Mouse (Mus musculus) adrenal gland, postnatal 25 days (tissue): ENCODE measurements around the gene Ifit1bl1. TPM values are rescaled to one million over a fixed set of nuclear protein-coding genes. Genes with fewer than 3 reads are reported as not detected.
"Not testable (repeated sequence)": the region's sequence is repeated elsewhere in the genome, so short reads cannot be mapped to it uniquely, and the experiment has no call there.

Source experiments
- DNase-seq: peaks from one replicate; pipeline ENCODE4 v3.0.0; 2021; ENCODE audit warnings: mixed read lengths
- total RNA-seq: library from RNA; stranded (reverse); gene quantifications from 2 replicates; pipeline ENCODE4 v1.2.3, GENCODE M21; 2021

Gene Ifit1bl1
- total RNA-seq, 1 experiment from 2014 or later, result 0.82 TPM

DNA sequence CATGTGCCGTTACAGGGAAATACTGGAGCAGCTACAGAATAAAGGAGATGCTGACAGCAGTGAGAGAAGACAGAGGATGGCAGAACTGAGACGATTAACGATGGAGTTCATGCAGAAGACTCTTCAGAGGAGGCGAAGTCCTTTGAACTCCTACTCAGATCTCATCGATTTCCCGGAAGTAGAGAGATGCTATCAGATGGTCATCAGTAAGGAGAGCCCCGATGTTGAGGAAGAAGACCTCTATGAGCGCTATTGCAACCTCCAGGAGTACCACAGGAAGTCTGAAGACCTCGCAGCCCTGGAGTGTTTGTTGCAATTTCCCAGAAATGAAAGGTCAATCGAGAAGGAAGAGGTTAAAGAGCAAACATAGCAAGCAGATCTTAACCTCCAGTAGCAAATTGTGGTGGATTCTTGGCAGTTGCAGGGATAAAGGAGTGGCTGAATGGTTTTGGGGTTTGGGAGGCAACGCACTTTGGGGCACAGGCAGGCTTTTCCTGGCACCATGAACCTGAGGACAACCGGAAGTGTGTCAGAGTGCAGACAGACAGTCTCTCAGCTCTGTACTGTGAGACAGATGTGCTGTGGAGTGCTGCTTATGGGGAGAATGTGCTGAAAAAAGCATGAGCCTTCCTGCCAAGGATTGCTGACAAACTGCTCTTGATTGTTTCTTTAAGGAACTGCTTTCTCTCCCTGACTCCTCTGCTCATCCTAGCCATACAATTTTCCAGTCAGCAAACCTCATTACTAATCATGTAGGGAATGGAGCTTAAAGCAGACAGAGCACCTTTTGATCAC lies 13.7 kb downstream of the Ifit1bl1 start:
- not testable (repeated sequence) for DNase-seq

DNA sequence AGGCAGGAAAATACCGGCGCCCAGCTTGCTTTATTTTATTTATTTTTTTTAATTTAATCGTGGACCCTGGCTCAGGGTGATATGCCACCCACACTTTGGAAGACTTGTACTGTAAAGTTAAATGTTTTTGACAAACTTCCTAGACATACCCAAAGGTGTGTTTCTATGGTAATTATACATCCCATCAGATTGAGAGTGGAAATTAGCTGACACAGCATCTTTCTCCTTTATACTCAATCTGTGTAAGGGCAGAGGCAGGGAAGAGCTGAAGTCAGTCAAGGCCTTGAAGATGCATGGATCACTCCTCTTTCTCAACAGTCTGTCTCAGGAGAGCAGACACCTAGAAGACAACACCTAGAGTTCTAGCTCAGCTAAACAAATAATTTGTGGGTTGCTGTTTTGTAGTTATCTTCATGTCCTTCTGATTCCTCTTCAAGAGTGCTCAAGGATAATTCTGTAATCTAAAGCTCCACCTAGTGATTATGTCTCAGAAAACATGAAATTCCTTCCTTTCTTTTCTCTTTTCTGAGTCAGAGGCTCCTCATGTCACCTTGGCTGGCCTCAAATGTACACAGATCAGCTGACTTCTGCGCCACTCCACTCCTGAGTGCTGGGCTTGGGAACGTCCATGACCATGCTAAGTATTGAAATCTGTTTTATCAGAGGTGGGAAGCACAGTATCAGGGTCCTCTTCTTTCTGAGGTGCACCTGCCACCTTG lies 15.9 kb downstream of the Ifit1bl1 start:
- not testable (repeated sequence) for DNase-seq

DNA sequence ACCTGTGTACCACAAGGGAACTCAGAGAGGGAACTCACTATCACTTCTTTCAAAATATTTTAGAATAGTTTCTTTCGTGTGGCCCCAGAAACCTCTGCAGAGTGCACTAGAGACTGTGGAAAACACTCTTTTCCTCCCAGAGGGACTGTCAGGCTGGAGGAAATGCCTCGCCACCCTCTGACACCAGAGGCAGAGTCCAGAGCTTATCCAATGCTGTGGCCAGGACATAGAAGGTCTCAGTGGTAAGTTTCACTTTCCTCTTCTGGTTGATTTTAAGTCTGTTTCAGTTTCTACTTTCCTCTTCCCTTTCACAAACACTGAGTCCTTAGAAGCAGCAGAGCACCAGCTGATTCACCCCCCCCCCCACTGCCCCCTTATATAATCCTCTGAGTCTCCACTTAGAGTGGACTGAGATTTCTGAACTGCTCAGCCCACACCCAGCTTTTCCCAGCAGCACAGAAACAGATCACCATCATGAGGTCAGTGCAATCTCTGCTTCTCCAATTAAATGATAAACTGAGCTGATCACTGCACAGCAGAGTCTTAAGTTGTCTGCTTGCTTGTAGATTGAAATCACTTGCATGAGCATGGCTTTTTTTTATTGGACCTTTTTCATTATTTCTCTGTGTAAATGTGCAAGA lies 18.5 kb downstream of the Ifit1bl1 start, which contains the start of gene Ifit3:
Gene Ifit3, plus strand, starts transcription at position 406 of the 641 bp plus-strand sequence.
- DNase-seq, result not testable (repeated sequence)

DNA sequence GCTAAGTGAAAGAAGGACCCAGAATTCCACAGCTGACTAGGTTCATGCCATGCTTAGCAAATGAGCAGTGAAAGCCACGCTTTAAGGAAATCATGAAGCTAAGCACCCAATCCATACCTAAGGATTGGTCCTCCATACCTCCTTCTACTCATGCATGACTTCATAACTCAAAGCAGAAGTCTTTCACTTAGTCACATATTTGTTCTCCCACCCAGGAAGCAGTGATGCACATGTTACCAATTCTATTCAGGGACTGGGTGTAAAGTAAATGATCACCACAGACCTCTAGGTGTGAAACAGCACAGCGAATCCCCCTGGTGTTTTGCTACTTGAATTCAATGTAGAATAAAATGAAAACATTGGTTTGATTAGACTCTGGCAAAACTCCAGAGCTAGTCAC lies 19.1 kb downstream of the Ifit1bl1 start:
- DNase-seq, result not testable (repeated sequence)

DNA sequence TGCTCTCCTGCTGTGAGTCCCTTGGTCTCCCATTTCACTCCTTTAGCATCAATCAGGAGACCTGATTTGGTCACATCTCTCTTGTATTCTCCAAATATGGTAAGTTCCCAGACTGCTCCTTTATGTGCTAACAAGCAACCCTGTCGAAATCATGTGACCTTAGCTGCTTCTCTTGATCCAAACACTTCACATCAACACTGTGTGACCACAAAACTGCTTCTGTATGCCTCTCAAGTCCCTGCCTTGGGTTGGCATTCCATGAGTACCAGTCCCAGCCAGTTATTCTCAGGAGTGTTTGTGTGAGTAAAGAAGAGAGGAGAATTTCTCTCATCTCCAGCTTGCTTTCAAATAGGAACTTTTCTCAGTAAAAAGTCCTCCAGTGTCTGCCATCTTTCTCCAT lies 24.6 kb downstream of the Ifit1bl1 start:
- no peak for DNase-seq

DNA sequence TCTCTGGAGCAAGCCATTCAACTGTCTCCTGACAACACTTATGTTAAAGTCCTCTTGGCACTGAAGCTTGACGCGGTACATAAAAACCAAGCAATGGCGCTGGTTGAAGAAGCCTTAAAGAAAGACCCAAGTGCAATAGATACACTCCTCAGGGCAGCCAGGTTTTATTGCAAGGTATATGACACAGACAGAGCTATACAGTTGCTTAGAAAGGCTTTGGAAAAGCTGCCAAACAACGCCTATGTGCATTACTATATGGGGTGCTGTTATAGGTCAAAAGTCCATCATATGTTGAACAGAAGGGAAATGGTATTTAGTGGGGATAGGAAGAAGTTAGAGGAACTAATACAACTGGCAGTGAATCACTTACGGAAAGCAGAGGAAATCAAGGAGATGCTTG lies 28.1 kb downstream of the Ifit1bl1 start:
- no peak for DNase-seq

DNA sequence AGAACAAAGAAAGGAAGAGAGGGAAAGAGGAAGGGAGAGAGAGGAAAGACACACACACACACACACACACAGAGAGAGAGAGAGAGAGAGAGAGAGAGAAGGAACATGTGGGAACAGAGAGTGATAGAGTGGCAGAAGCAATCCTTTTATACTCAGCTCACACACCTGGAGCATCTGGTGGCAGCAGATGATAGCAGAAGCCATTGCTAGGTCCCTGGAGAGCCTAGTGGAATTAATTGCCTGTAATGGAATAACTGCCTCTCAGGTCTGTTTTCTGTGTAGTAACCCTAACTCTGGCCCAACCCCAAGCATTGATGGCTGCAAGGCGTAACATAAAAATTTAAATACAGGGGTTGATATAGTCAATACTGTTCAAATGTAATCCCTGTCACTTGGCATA lies 30.7 kb downstream of the Ifit1bl1 start:
- DNase-seq, result no peak

DNA sequence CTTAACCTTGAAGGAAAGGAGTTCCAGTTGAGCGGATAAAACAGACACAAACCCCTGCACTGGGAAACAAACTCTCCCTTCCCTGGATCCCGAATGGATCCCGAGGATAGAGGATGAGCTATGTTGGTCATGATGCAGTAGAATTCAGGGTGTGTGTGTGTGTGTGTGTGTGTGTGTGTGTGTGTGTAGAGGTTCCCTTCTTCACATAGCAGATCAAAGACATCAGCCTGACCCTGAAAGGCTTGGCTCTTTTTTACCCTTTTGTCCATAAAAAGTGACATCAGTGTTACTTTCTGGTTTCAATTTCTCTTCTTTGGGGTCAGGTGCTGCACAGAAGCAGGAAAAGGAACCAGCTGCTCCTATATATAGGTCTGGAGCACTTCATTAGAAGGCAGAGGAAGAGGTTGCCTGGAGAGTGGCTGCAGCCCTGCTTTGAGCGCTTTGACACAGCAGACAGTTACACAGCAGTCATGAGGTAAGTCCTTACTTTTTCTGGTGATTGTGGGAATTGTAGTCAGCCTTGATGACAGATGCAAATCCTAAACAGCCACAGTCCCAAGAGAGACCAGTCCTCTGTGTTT lies 31.8 kb downstream of the Ifit1bl1 start:
- no peak for DNase-seq

DNA sequence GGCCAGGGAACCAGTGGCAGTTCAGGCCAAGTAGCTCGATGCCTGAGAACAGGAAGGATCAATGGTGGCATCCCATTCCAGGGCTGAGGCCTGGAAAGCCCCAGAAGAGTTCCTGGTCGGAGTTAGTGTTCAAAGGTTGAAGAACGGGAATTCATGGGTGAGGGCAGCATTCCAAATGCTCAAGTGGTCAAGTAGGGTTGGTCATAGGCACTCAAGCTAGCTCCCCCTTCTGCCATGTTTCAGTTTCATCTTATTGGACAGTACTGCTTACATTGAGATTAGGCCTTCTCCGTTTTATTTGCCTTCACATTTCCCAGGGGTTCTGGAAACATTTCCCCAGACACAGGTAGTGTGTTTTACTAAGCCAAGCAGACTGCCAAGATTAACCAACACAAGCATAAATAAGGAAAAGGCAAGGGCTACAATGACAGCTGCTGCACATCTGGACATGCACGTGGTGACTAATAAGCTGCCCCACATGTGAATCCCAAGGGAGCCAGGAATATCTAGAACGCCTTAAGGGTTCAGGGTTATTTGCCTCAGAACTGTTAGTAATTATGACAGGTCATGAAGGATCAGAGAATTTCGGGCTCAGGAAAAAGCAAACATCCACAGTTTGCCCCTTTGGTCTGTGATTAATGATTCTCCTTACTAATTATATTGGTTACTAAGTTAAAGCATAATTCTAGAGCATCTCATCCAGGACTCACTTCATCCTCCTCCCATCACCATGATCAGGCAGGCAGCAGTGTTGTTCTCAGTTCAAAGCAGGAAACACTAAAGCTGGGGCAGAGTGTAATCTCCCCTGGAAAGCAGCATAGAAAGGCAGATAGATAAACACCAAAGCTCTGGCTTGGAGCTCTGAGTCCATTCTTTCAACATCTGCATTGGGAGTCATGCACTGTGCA lies 32.5 kb downstream of the Ifit1bl1 start:
- DNase-seq, result no peak

DNA sequence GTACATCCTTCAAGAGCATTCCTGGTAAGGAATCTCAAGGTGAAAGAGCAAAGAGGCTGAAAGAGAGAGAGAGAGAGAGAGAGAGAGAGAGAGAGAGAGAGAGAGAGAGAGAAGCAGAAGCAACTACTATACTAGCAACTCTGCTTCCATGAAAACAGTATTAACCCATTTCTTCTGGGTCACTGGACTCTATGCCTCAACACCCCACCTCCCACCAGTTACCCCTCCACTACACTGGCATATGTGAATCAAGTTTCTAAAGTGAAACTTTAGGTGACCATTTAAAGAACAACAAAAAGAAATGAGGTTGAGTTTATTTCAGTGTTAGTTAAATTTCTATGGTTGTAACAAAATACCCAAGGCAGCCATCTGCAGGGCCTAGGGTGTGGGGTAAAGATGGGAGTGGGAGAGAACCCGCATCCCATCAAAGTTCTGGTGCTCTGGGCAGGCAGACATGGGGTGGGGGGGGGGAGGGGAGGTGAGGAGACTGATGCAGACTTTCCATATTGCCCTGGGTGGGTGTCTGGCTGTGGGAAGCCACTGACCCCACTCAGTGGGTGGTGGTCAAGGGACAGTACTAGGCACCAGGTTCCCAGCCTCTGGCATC lies 35.5 kb downstream of the Ifit1bl1 start:
- no peak for DNase-seq

DNA sequence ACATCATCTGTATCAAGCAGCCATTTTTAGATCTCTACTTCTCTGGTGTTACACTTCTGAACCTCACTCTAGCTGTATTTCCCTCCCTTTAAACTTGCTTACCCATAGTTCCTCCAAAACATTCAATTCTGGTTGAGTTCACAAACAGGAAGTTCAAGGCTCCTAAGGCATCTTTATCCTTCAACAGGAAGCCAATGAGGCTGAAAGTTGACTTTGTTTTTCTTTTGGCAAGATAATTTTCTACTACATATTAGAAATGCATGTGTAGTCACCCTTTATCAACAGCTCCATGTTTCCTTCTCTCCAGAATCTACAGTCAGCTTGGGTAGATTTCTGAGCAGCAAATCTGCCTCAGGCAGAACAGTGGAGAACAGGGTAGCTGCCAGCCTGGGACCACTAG lies 39.2 kb downstream of the Ifit1bl1 start:
- no peak for DNase-seq

DNA sequence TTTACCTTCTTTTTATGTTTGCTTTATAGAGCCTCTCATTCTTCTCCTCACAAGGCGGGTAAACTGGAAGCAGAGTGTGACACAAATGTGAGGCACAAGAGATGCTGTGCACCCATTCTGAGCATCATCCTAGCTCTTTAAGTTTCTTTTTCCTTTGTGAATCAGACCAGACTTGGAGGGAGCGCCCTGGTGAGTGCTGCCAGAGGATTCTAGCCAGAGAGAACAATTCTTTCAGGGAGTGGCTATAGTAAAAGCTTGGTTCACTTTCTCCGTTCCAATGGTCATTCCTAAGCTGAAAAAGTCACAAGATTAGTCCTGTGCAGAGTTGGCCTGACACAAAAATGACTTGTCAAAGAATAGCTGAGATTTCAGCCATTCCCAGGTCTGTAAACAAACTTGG lies 45.1 kb downstream of the Ifit1bl1 start:
- DNase-seq, result no peak

DNA sequence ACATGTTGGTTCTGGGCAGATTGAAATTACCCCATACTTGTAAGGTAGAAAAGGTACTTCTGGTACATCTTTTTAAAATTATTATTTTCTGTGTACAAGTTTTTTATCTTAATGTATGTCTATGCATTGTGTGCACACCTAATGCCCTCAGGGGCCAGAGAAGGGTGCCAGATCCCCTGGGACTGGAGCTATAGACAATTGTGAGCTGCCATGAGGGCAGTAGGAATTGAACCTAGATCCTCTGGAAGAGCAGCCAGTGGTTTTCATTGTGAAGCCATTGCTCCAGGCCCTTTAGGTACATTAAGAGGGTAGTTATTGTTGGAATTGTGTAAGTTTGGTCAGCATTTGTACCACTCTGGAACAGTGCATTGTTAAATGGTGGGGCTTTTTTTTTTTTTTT lies 47.7 kb downstream of the Ifit1bl1 start:
- no peak for DNase-seq

DNA sequence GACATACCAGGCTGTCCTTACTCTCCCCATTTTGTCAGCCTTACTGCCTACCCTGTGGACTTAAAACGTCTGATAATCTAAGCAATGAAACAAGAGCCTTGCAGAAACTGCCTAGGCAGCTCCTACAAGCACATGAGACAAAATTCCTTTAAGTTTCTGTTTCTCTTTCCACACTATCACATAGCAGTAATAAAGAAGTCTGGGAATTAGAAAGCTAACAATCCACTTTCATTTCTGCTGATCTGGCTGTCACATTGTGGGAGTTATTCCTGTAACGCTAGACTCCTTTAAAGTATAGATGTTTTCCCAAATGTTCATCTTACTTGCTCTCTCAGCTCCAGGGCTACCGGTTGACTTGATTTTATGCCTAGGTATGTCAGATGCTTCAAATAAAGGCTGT lies 48.2 kb downstream of the Ifit1bl1 start:
- DNase-seq, result no peak

DNA sequence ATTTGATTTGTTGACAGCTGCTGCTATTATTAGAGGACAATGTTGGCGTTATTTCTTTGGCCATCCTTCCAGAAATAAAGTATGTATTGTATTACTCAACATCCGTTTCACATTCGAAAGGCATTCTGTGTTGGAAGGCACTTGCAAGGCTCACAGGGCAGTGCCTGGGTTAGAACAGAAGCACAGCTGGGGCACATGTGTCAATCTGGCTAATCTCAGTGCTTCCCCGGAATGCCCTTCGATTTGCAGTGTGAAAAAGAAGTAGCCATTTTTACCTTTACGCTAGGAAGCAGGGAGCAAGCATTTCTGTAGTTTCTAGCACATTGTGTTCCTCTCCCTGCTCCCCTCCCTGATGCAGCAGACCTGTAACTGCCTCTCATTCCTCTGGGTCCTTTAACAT lies 48.7 kb downstream of the Ifit1bl1 start:
- no peak for DNase-seq

DNA sequence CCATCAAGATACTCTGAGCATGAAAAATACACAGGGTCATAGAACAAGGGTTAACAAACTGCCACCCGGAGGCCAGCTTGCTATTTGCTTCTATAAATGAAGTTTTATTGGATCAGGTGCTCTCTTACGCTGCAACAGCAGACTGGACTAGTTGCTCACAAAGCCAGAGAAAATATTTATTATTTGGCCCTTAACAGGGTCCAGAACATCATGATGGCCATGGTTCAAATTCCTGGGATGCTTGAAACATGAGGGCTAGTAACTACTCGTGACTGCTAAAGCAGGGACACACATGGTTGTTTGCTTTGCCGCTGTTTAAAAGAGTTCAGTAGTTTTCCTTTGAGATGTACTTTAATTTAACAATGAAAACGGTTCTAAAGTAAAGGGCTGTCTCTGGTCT lies 49.8 kb downstream of the Ifit1bl1 start:
- DNase-seq, result no peak

DNA sequence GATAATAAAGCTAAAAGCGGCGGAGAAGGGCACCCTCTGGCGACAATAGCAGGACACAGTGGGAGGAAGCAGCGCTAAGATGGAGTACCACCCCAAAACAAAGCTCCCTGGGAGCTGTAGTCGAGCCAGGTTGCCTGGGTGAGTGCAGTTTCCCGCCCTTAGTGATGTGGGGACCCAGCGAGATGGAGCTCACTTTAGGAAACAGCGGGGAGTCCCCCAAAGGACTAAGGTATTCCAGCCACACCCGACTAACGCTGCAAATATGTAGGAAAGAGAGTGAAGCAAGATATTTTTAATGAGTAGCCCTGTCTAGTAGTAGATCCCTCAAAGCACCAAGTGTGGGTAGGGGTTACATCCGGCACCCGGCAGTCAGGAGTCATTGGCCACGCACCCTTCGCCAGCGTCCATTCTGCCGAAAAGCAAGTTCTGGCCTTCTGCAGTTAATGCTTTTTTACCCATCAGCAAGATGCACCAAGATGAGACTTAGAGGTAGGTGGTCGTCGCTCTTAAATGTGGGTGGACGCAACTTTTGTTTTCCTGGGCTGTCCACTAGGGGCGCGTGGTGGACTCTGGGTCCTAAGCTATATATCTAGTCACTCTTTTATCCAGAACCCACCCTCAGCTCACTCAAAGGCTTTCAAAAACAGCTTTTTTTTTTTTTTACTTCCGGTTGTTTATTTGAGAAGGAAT lies 51.1 kb downstream of the Ifit1bl1 start, which contains the start of gene Ifit2:
Gene Ifit2, plus strand, starts transcription at position 161 of the 690 bp plus-strand sequence.
- DNase-seq, result peak; percentile 56

DNA sequence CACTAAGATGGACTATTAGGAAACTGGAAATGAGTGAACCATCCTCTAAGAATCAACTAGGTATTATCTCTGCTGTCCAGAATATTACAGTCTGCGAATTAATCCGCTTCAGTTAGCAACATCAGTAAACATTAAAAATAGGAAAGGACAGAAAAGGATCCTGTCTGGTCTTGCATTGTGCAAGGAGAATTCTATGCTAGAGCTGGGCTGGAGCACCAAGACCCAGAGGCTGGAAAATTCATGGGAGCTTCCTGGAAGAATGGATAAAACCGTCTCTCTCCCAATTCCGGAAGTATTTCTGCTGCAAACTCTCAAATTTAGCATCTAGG lies 51.6 kb downstream of the Ifit1bl1 start:
- DNase-seq, result no peak

DNA sequence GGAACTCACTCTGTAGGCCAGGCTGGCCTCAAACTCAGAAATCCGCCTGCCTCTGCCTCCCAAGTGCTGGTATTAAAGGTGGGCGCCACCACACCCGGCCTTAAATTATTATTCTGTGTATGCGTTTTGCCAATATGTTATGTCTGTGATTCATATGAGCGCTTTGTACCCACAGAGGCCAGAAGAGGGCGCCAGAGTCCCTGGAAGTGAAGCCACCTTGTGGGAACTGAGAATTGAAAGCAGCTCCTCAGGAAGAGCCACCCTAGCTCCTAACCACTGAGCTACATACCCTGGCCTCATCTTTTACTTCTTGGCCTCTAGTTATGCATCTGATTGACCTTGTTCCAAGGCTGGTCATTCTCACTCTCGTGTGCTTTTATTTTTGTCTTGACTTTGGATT lies 53.8 kb downstream of the Ifit1bl1 start:
- peak; percentile 83 for DNase-seq

DNA sequence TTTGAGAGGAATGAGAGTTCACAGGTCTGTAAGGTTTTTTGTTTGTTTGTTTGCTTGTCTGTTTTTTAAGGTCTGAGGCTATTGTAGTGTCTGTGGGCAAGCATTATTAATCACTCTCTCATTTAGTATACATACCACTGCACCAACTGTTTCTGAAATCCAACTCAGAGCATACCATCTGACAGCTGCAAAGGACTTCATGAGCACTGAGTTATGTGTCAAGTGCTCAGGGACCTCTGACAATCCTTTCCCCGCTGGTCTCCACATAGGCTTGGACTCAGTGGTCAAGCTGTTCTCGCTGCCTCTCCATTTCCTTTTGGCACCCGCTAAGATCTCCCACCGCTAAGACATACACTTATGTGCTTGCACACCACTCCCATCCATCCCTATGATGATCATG lies 55.5 kb downstream of the Ifit1bl1 start:
- DNase-seq, result no peak
